Mouse (Mus musculus): ENCODE measurements at regions not wholly inside any gene's neighbourhood (a gene's known extent, or its start where the extent isn't known, plus 50 kb on each side); places are given as distances from the start of the nearest gene placed in this dataset.

- no peak for TF ChIP-seq CTCF (conservative IDR thresholded peaks at IDR 0.05; ENCODE audit: low read length)
- no peak for TF ChIP-seq NANOG (IDR thresholded peaks at IDR 0.05; ENCODE audit: borderline replicate concordance, low read length)
- TF ChIP-seq POU5F1 (IDR thresholded peaks at IDR 0.05; ENCODE audit: borderline replicate concordance, low read length) = no peak
These were observed 276.5 kb downstream of the Basp1 start for GRCm38 (mm10) chr15:25137091-25137490.
